Mouse (Mus musculus): ENCODE measurements around the gene Hdac4.

Gene Hdac4

DNA sequence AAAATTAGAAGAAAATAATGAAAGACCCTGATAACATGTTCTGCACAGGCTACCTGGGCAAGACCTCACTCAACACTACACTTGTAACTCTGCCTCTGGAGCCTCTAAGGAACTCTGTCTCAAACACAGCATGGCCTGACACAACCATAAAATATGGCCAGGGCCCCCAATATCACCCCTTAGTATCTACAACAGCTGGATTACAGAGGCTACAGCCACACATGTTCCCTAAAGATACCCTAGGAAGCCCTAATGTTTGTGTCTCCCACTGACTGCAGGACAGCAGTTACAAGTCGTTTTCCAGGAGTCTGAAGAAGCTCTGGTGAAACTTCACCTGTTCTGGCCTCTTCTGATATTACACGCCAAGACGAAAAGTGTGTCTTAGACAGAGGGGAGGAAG is 65.7 kb downstream of the Hdac4 start:
- DNase-seq = no peak

DNA sequence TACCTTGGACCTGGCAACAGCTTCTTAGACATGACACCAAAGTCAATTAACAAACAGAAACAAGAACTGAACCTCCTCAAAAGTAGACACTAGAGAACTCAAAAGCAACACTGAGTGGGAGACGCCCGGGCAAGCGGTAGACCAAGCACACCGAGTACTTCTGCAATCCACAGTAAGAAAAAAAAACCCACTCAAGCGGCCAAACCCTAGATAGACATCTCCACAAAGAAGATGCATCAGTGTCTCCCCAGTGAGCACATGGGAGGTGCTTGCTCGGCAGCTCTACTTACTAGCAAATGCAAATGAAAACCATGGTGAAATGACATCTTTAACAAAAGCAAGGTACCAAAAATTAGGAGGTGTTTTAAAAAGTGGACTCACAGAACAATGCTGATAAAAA is 67.7 kb downstream of the Hdac4 start:
- no peak for DNase-seq

DNA sequence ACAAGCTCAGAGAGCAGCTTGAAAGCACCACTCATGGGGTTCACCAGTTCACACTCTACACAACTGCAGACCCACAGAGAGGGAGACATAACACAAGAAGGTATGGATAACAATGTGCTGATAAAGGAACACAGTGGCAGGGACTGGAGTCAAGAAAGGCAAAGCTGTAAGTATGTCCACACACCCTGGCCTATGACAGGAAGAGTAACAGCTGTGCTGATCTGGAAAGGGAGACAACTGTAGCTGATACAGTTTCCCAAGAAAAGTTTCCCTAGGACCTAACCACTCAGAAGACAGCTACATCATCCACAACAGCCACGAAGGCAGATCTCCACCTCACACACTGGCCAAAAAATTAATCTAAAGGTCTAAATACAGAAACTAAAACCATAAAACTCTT is 68.1 kb downstream of the Hdac4 start:
- no peak for DNase-seq

DNA sequence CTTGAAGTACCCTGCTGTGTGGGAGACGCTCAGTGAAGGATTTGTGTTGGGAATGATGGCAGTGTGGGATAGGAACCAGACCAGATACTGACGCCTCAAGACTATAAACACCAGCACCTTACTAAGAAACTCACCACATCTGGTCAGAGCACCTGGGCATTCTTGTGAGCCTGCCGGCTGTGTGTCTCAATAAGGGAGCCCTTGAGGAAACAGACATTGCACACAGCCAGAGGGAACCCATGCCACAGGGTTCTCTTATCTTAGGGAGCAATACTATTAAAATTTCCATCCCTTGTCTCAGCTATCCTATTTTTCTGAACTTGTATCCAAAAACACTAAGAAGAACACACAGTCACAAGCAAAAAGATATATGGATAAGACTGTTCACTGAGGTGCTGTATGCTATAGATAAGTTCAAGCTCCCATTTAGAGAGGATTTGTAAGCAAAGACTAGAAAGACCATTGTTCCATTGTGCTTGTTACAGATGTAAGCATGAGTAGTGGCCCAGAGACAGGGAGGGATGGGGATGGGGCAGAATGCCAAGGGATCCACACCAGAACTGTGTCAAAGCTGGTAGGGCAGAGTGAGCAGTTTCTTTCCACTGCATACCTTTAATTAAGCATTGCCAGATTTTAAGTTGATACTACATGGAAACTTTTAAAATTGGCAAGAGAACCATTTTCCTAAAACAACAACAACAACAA is 70.8 kb downstream of the Hdac4 start:
- no peak for DNase-seq

DNA sequence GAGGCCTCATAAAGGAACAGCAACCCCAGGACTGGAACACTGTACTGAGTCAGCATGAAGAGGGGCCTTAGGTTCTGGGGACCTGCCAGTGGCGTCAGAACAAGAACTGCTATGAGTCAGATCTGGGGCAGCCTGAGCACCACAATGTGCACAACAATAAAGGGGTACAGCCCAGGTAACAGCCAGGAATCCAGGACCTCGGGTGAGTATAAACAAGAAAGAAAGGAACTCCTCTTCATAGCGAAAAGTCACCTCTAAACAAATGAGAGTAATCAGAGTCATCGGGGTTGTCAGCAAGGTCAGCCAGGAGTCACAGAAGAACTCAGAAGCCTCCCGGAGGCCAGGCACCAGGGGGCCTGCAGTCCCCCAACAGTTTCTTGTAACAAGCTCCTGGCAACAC is 76.2 kb downstream of the Hdac4 start:
- DNase-seq = no peak

DNA sequence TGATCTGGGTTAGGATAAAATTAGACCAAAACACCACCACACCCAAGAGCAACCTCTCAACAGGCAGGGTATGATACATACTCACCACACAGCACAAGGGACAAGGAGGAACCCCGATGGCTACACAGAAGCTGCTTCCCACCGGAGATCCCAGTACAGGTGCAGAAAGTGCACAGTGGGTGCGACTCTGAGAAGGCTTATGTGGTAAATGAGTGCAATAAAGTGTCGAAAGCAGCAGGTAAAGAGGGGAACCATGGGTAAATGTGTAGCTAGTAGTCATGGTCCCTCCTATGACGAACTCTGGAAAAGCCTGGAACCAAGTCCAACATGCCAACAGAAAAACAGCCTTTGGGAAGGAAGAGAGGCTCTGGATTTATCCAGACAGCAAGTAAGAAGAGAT is 77.9 kb downstream of the Hdac4 start:
- no peak for DNase-seq

DNA sequence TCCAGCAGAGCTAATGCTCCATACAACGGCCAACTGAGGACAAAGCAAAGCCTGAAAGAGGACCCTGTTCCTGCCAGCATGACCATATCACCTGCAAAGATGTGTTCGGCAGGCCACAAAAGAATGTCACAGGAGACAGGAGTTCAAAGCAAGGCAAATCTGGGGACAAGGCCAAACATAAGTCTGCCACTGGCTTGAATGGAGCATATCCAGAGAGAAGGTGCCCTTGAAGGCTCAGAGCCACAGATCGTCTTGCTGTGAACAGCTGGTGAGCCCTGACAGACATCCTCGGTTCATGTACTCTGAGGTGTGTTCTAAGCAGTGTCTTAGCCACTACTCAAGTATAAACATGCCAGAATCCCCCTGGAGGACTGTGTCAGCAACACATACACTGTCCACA is 79.3 kb downstream of the Hdac4 start:
- DNase-seq = no peak

DNA sequence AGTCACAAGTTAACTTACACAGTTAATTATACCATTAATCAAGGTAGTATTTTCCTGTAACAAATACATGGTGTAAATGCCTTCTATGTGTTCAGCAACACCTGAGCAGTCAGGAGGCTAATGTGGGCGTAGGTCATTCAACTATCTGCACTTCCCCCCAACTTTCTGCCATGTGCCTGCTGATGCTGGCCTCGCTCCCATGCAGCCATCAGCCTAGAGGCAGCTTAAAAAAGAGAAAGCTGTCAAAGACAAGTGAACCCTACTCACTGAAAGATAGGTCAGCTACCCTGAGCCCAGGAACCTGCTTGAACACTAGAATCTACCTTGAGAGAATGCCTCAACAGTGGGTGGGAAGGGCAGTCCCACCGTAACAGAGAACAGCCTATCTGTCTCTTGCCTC is 81.4 kb downstream of the Hdac4 start:
- DNase-seq = no peak

DNA sequence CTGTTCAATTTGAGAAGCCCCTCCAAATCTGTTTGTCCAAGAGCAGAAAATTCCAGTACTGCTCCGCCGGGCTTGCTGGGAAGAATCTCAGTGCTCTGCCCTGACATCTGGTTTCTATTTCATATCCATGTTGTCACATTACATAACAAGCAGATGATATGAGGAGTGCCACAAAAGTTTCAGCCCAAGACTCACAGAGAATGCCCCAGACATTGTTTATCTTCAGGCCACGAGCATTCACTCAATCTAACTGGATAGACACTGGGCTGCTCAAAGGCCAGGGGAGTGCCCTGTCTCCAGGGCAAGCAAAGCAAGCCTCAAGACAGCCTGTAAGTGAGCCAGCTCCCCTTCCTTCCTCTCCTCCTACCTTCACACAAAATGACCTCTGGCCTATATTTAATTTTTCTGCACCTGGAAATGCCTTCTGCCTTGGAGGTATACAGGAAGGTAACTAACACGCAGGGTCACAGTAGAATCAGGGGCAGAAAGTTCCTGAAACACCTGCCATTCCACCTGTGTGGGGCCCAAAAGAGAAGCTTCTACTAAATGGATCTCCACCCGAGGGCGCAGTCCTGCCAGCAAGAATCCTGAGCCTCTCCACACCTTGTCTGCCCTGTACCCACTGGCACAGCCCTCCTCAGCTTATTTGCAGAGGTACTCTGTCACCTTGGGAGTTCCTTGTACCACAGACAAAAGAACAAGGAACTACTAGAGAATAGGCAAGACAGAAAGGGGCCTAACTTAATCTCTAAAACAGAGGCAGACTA is 82.1 kb downstream of the Hdac4 start:
- no peak for DNase-seq

DNA sequence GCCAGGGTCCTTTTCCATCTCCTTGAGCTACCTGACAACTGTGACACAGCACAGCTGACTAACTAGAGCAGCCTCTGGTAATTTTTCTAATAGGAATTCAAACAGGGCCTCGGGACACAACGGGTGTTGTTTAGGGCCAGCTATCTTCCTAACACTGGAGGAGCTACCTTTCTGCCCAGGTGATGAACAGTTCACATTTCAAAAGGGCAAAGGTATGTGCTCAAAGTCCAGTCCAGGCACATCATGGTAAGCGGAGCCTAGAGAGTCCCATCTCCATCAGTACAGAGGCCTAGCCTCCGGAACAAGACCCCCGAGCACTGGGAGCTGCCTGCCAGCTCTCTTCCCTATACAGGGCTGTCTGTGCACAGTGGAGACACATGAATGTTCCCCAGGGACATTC is 82.9 kb downstream of the Hdac4 start:
- DNase-seq = no peak

DNA sequence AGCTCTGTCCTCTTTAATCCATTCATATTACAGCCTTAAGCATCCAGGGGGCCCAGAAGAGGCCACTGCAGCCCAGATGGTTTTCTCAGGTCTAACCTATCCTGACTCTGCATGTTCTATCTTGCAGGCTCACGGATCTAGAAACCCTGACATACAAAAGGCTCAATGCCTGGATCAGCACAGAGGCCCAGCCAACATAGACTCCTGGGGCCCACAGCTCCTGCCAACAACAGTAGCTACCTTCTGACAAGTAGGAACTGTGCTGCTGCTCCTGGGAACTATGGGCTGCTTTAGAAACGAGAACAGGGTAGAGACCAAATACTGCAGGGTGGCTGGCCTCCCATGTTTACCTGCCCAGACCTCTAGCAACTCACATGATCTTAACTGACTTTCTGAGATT is 83.9 kb downstream of the Hdac4 start:
- DNase-seq = peak in 1 of 2 experiments; percentile 31

DNA sequence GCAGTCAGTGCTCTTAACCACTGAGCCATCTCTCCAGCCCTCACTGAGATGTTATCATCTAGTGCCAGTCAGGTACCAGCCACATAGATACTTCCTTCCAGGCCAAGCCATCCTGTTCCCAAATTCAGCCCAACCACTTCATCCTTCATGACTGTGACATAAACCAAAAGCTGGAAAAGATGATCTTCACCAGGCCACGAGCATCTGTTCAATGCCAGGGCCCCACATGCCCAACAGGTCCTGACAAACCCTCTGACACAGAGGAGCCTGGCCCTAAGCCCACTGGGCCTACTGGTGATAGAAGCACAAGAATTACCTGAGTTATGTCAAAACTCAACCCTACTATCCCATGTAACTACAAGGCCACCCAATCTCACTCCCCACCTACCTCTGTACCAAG is 84.5 kb downstream of the Hdac4 start:
- DNase-seq = no peak

DNA sequence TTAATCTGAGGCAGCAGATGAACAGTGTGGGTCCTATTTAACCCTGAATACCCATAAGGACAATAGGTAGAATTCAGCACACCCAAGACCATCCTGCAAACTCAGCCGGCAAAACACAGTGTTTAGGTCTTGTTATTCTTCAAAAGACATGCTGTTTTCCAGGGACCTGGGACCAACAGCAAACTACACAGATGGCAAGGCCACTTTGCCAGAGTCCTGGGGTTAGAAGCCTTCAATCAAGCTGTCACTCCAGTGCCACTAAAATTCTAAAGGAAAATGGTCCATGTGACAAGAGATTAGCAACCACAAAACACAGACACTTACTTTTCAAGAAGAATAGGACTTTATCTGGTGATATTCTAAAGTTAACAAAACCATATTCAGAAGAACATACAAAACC is 86.3 kb downstream of the Hdac4 start:
- DNase-seq = peak; percentile 71 to 79

DNA sequence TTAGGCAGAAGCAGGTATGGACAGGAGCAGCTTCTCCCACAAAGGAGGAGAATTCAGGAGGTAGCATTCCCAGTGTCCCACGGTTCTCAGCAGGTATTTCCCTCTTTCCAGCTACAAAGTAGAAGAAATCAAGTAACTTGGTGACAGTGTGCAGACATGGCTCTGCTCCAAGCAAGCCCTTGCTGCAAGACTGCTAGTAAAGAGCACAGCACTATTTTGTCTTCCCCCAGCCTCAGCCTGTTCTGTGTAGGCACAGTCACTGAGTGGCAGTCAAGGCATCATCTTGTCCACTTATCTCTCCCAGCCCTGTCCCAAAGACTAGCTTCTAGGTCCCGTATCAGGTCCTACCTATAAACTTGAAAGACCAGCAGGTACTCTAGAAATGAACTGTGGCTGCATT is 86.9 kb downstream of the Hdac4 start:
- DNase-seq = no peak

DNA sequence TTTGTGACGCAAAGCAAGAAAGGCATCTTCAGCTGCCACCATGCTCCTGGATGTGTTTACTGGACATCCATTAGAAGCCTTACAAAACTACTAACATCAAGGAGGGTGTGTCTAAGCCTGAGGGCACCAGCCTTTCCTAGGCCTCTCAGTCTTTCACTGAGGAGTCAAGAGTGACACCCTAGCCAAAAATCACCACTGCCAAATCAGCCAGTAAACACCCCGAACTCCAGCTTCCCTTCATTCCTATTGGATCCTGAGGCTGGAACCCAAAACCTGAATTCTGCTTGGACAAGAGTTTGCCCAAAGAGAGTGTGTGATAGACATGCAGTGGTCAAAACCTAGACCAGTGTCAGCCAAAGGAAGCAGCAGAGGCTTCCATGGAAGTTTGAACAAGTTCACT is 87.5 kb downstream of the Hdac4 start:
- DNase-seq = no peak

DNA sequence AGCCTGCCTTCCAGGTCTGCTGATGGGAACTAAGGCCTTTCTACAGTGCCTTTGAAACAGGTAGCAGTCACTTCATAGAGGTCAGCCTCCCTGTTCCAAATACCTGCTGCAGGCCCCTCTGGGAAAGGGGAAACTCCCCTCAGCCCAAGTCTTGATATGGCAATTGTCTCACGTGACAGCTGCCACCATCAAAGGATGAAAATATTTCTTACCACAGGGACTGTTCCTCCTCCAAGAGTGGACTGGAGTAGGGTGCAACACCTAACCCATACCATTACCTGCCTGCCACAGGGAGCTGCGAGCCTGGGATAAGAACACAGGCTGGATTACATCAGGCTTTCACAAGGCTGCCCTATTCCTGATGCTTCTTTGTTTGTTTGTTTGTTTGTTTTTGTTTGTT is 88.0 kb downstream of the Hdac4 start:
- DNase-seq = no peak

DNA sequence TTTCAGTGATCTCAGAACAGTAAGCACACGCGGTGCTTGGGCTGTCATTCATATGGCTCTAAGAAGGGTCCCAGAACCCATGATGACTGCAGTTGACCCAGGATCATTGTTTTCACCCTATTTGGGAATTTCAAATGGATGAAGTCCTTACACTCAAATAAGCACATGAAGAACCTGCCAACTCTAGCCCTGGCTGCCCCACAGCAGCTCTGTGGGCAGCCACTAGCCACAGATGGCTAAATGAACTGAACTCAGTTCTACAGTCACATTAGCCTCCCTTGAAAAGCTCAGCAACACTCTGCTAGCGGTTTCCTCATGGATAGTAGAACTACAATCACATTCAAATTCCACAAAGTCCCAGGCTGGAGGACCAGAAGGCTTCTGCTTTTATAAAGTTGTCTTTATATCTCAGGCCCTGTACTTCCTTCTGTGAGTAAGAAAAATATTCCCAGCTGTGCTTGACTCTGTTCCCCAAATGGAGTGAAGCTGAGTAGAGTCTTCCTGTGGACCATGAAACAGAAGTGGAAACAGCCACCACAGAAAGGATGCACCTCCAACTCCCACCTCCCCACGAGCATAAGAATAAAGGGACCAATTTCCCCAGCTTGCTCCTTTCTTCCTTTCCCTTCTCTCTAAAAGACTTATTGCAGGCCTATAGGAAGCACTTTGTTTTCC is 88.9 kb downstream of the Hdac4 start:
- DNase-seq = peak; percentile 60 to 70

DNA sequence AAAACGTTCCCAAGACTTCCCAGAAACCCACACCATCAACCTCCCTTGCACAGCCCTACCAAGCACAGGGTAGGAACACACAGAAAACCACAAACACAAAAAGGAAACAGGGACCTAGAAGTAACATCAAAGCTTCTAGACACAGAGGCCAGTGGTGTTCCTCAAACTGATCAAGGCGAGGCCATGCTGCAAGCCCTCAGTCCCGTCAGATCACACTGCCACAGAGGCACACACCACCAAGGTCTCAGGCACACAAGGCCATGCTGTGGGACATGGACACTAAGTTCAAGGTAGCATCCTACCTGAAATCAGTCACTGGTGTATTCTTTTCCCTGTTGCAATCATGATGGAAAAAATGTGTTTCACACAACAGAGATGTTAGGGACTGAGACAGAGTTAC is 90.8 kb downstream of the Hdac4 start:
- DNase-seq = no peak

DNA sequence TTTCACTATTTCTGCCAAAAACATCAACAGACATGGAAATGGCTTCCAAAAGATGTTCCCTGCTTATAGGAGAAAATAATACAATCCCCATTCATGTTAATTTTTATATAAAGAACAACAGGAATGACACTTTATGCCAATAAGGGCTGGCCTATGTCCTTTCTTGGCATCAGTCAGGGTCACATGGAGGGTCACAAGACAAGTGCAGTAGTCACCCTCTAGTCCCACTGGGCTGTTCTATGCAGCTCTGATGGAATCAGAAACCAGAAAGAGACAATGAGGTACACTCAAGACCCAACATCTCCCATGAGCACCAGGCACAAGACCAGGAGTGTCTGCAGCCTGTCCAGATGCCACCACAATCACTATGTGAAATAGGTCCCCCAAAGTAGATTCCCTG is 91.5 kb downstream of the Hdac4 start:
- no peak for DNase-seq

DNA sequence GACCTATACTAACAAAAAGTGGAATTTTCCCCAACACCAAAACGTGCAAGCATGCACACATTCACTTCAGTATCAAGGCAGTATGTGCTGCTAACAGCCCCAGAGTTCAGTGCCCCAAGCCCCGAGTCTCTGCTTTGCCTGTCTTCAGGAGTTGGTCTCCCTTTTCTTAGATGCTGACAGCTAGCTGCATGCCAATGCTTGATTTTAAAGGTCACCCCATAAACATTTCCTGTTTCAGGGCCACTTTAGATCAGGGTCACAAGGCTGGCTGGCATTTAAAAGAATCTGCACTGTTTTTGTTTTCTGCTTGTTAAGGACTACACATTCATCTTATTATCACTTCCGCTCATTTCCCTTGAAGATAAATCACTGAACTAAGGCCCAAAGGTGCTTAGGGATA is 92.1 kb downstream of the Hdac4 start:
- DNase-seq = no peak

DNA sequence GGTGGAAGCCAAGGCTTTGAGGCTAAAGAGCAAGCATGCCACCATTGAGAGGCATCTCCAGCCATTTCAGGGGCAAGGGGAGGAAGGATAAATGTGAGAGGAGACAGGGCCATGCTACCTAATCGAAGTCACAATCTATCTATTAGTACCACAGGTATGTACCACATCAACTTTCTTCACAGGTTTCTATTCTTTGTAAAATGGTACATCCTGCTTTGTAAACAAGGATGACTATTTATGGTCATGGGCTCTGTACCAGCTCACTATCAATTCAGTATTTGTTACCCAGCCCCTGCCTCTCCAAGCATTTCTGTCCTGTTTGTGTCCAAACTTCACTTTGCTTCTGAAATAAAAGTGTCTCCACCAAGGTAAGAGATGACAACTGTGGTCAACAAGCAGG is 92.7 kb downstream of the Hdac4 start:
- no peak for DNase-seq

DNA sequence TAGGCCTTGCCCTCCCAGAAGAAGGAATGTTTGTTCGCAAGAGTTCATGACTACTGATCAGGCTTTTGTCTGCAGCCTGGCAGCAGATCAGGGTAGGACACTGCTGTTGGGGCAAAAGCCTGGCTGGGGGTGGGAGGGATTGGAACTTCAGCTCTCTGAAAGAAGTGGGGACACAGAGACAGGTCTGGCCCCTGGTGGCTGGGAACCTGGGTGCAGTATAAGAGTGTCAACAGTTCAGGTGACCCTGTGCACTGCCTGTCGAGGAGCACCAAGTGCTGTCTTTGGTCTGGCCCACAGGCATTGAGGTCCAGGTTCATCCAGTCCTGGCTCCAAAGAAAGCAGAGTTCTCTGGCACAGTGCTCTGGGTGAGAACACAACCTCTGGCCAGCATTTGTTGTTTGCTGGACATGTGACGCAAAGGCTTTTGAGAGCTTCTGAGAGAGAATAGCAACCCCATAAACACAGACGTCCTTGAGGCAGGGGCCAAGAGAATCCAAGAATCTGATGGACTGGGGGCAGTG is 95.1 kb downstream of the Hdac4 start:
- DNase-seq = no peak

DNA sequence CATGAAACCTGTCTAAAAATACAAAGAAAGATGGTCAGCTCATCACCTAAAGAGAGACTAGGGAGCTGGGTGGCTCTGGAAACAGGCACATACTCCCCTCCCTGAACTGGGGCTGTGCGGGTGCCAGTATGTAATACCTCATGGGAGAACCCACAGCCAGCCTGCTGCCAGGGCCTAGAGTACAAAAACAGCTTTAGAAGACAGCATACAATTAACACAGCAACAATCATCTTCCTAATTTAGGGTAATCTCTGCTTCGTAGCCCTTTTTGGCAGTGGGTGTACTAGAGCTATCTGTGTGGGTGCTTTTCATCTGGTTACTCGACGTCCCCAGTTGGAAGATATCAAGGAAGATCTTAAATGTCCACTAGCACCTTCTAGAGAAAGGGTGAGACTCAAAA is 95.5 kb downstream of the Hdac4 start:
- no peak for DNase-seq

DNA sequence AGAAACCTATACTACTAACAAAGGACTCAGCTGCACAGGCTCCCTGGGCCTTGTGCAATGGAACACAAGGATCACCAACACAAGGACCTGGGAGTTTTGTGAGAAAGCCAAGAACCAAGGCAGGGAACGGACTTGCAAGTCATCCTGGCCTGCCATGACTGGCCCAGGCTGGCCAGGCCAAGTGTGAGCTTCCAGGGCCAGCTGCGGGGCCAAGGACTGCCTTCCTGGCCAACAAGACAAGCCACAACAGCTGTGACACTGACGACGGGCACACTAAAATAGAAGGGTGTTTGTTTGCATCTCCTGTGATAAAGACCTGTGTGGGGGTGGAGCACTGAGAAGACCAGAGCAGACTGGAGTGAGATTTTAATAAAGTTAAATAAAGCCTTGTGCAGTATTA is 96.0 kb downstream of the Hdac4 start:
- DNase-seq = peak in 1 of 2 experiments; percentile 6
